Mouse (Mus musculus): Measurements from ENCODE around the gene Pgs1. TPM values are rescaled to one million over a fixed set of nuclear protein-coding genes. Genes with fewer than 3 reads are reported as not detected.
A peak's percentile ranks its signal among the peaks of the same experiment; 100 is the strongest.

Pgs1 gene
- total RNA-seq, 2 experiments from 2014 or later = 76.2 to 81.3 TPM

- Histone ChIP-seq H3K4me3 (no peak overlapping the region), H3K27ac (no peak overlapping the region)
- peak; percentile 70 for TF ChIP-seq CTCF (conservative IDR thresholded peaks at IDR 0.05)
- no peak for DNase-seq (ENCODE audit: low spot score in 2 of 2)
These were observed 32.2 kb downstream of the Pgs1 start for GRCm38 (mm10) chr11:118018328-118018727.

GRCm38 (mm10) chr11:118021806-118022205 lies 35.7 kb downstream of the Pgs1 start:
- Histone ChIP-seq H3K4me3 (no peak overlapping the region), H3K27ac (no peak overlapping the region)
- peak; percentile 98 for TF ChIP-seq CTCF (conservative IDR thresholded peaks at IDR 0.05)
- DNase-seq (ENCODE audit: low spot score in 2 of 2) = peak; percentile 56 to 80

GRCm38 (mm10) chr11:118023475-118023874 lies 37.4 kb downstream of the Pgs1 start:
- no peak overlapping the region for H3K4me3 ChIP-seq
- no peak for DNase-seq (ENCODE audit: low spot score in 2 of 2)
- no peak for TF ChIP-seq CTCF (conservative IDR thresholded peaks at IDR 0.05)

GRCm38 (mm10) chr11:118024111-118024510 lies 38.0 kb downstream of the Pgs1 start:
- H3K27ac ChIP-seq = no peak overlapping the region
- no peak overlapping the region for H3K4me3 ChIP-seq
- no peak for TF ChIP-seq CTCF (conservative IDR thresholded peaks at IDR 0.05)
- no peak for DNase-seq (ENCODE audit: low spot score in 2 of 2)

More at GRCm38 (mm10) chr11:118023475-118023874, 37.4 kb downstream of the Pgs1 start:
- no peak overlapping the region for H3K27ac ChIP-seq

- no peak for DNase-seq (ENCODE audit: low spot score in 2 of 2)
- TF ChIP-seq CTCF (conservative IDR thresholded peaks at IDR 0.05) = peak; percentile 40
- no peak overlapping the region; the same call in 1 of the 2 replicates for H3K27ac ChIP-seq
- H3K4me3 ChIP-seq = no peak overlapping the region
These were observed 43.1 kb downstream of the Pgs1 start for GRCm38 (mm10) chr11:118029170-118029569.

- Histone ChIP-seq H3K4me3 (no peak overlapping the region), H3K27ac (no peak overlapping the region)
- no peak for TF ChIP-seq CTCF (conservative IDR thresholded peaks at IDR 0.05)
- no peak for DNase-seq (ENCODE audit: low spot score in 2 of 2)
These were observed 45.0 kb downstream of the Pgs1 start for GRCm38 (mm10) chr11:118031134-118031533.

- no peak for DNase-seq (ENCODE audit: low spot score in 2 of 2)
- no peak overlapping the region for H3K27ac ChIP-seq
- no peak overlapping the region for H3K4me3 ChIP-seq
- TF ChIP-seq CTCF (conservative IDR thresholded peaks at IDR 0.05) = no peak
These were observed 48.3 kb downstream of the Pgs1 start for GRCm38 (mm10) chr11:118034395-118034794.

GRCm38 (mm10) chr11:118035068-118035467 lies 49.0 kb downstream of the Pgs1 start:
- TF ChIP-seq CTCF (conservative IDR thresholded peaks at IDR 0.05) = no peak
- DNase-seq (ENCODE audit: low spot score in 2 of 2) = no peak
- H3K4me3 ChIP-seq = no peak overlapping the region
- no peak overlapping the region for H3K27ac ChIP-seq

- H3K4me3 ChIP-seq = no peak overlapping the region
- no peak for TF ChIP-seq CTCF (conservative IDR thresholded peaks at IDR 0.05)
- peak overlapping the region; percentile 82 for H3K27ac ChIP-seq
- DNase-seq (ENCODE audit: low spot score in 2 of 2) = no peak
These were observed 56.7 kb downstream of the Pgs1 start for GRCm38 (mm10) chr11:118042791-118043190.

- Histone ChIP-seq H3K27ac (peak overlapping the region; percentile 82), H3K4me3 (no peak overlapping the region)
- peak; percentile 46 for TF ChIP-seq CTCF (conservative IDR thresholded peaks at IDR 0.05)
- DNase-seq (ENCODE audit: low spot score in 2 of 2) = peak; percentile 64 to 76
These were observed 57.3 kb downstream of the Pgs1 start for GRCm38 (mm10) chr11:118043293-118043907.

- TF ChIP-seq CTCF (conservative IDR thresholded peaks at IDR 0.05) = no peak
- no peak overlapping the region for H3K27ac ChIP-seq
- DNase-seq (ENCODE audit: low spot score in 2 of 2) = no peak
- H3K4me3 ChIP-seq = no peak overlapping the region
These were observed 63.5 kb downstream of the Pgs1 start for GRCm38 (mm10) chr11:118049641-118050040.

- Histone ChIP-seq H3K4me3 (no peak overlapping the region), H3K27ac (no peak overlapping the region)
- no peak for DNase-seq (ENCODE audit: low spot score in 2 of 2)
- no peak for TF ChIP-seq CTCF (conservative IDR thresholded peaks at IDR 0.05)
These were observed 64.1 kb downstream of the Pgs1 start for GRCm38 (mm10) chr11:118050174-118050573.

GRCm38 (mm10) chr11:118058367-118058766 lies 72.3 kb downstream of the Pgs1 start:
- H3K27ac ChIP-seq = no peak overlapping the region
- DNase-seq (ENCODE audit: low spot score in 2 of 2) = no peak
- TF ChIP-seq CTCF (conservative IDR thresholded peaks at IDR 0.05) = no peak
- no peak overlapping the region for H3K4me3 ChIP-seq

- no peak overlapping the region for H3K4me3 ChIP-seq
- DNase-seq (ENCODE audit: low spot score in 2 of 2) = no peak
- TF ChIP-seq CTCF (conservative IDR thresholded peaks at IDR 0.05) = no peak
- no peak overlapping the region for H3K27ac ChIP-seq
These were observed 72.8 kb downstream of the Pgs1 start for GRCm38 (mm10) chr11:118058872-118059271.
